ENCODE assay signal across 14 mouse cellular contexts in the genomic region with DNA sequence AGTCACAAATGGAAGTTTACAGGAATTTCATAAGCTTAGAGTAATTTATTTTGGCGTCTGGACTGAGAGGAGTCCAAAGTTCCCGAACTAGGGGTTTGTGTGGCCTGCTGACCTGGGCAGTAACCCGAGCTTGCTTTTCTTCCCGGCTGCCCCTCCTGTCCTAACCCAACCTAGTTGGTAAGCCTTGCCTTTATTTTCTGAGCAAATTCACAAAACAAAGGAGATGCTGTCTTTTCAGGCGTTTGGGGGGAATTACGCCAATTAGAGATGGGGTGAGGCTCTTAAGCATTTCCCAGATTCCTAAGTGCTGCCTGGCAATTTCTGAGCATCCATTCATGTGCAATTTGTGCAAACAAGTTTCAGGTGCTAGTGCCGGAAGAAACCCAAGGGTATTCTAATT. TPM values are rescaled to one million over a fixed set of nuclear protein-coding genes. Genes with fewer than 3 reads are reported as not detected.
A peak's percentile ranks its signal among the peaks of the same experiment; 100 is the strongest.
DNase-seq lines count a peak whose midpoint lies in the region; ATAC-seq and TF ChIP-seq lines count a peak whose summit lies in the region.
"Had no signal": no experiment of that assay in that cellular context is flagged by ENCODE, and none has a peak within 500 bp of the region (broad histone marks: within the 10 kb centered on the region; RNA-seq: fewer than 3 reads in every experiment).

No protein-coding gene starts in this region.

- in situ Hi-C loops in ES-E14 (cut with MboI; ENCODE audit: low sequenced_read_pairs in 2 of 2, unreplicated experiment in 2 of 2): no loop called here

- no peak for TF ChIP-seq POLR2A in kidney, adult 2 months (IDR thresholded peaks at IDR 0.05; ENCODE audit: low read depth, low read length)

- H3K27me3 ChIP-seq in kidney, adult 2 months (replicated peaks; ENCODE audit: control insufficient read depth, insufficient read depth, low read length): no peaks in the 10 kb centered on the region
- no peaks in the 10 kb centered on the region for H3K27me3 ChIP-seq in embryonic facial prominence, embryonic 11.5 days (ENCODE audit: control insufficient read depth, insufficient read depth, low read length)
- no peaks in the 10 kb centered on the region for H3K27me3 ChIP-seq in limb, embryonic 11.5 days (ENCODE audit: control insufficient read depth, insufficient read depth, low read length)

- H3K4me1 ChIP-seq in kidney, adult 2 months (ENCODE audit: control insufficient read depth, insufficient read depth, low read length): peaks cover 11% of the 10 kb centered on the region; the same call in 1 of the 2 replicates
- H3K4me1 ChIP-seq in ES-E14 (ENCODE audit: control insufficient read depth in 2 of 2, insufficient read depth in 2 of 2, low read length in 2 of 2, poor library complexity in 1 of 2): peaks cover 12 to 15% of the 10 kb centered on the region in 2 experiments
- H3K4me1 ChIP-seq in embryonic facial prominence, embryonic 11.5 days (ENCODE audit: control insufficient read depth, insufficient read depth, low read length): no peaks in the 10 kb centered on the region
- 0 out of 2 replicates have a peak, but pooled peaks cover 2% of the 10 kb centered on the region for H3K4me1 ChIP-seq in limb, embryonic 11.5 days (ENCODE audit: control insufficient read depth, insufficient read depth, low read length)

- H3K27ac ChIP-seq in kidney, adult 2 months (ENCODE audit: insufficient read depth, low read depth, low read length): no peak overlapping the region; the same call in 1 of the 2 replicates
- peak overlapping the region; percentile 64; the same call in 1 of the 2 replicates for H3K27ac ChIP-seq in ES-E14 (ENCODE audit: insufficient read depth, low read depth, low read length, poor library complexity, severe bottlenecking)
- no peak overlapping the region for H3K27ac ChIP-seq in embryonic facial prominence, embryonic 11.5 days (replicated peaks; ENCODE audit: low read depth, low read length)
- H3K27ac ChIP-seq in limb, embryonic 11.5 days (replicated peaks; ENCODE audit: low read depth, low read length): no peak overlapping the region
- H3K27ac ChIP-seq in layer of hippocampus, adult 2 months: no peak overlapping the region

- H3K9ac ChIP-seq in ES-E14 (ENCODE audit: insufficient read depth, low read depth, low read length, poor library complexity, severe bottlenecking): no peak overlapping the region
- H3K9ac ChIP-seq in embryonic facial prominence, embryonic 11.5 days (replicated peaks; ENCODE audit: low read length): no peak overlapping the region
- no peak overlapping the region for H3K9ac ChIP-seq in limb, embryonic 11.5 days (ENCODE audit: low read length)

- no peak overlapping the region for H3K4me2 ChIP-seq in embryonic facial prominence, embryonic 11.5 days (ENCODE audit: low read depth, low read length)
- no peak overlapping the region for H3K4me2 ChIP-seq in limb, embryonic 11.5 days (ENCODE audit: low read depth, severe bottlenecking)

- no peak overlapping the region for H3K4me3 ChIP-seq in kidney, adult 2 months (ENCODE audit: insufficient read depth, low read depth, low read length)
- no peak overlapping the region for H3K4me3 ChIP-seq in ES-E14 (ENCODE audit: insufficient read depth in 1 of 2, low read depth in 1 of 2, low read length in 2 of 2, poor library complexity in 1 of 2, severe bottlenecking in 1 of 2)
- H3K4me3 ChIP-seq in embryonic facial prominence, embryonic 11.5 days (ENCODE audit: low read depth, low read length): no peak overlapping the region
- no peak overlapping the region for H3K4me3 ChIP-seq in limb, embryonic 11.5 days (ENCODE audit: low read depth, low read length)
- no peak overlapping the region for H3K4me3 ChIP-seq in layer of hippocampus, adult 2 months

- WGBS in kidney, adult 2 months: 34% methylated on average over 7 of the region's 7 CpGs
- WGBS in embryonic facial prominence, embryonic 11.5 days: 10% methylated on average over 7 of the region's 7 CpGs
- WGBS in limb, embryonic 11.5 days: 20% methylated on average over 7 of the region's 7 CpGs

- H3K36me3 ChIP-seq in kidney, adult 2 months (ENCODE audit: control insufficient read depth, insufficient read depth, low read length): no peaks in the 10 kb centered on the region
- no peaks in the 10 kb centered on the region; the same call in 1 of the 2 replicates for H3K36me3 ChIP-seq in ES-E14 (ENCODE audit: control insufficient read depth, insufficient read depth, low read length, poor library complexity, severe bottlenecking)
- no peaks in the 10 kb centered on the region for H3K36me3 ChIP-seq in embryonic facial prominence, embryonic 11.5 days (replicated peaks; ENCODE audit: control insufficient read depth, insufficient read depth, low read depth, low read length)
- H3K36me3 ChIP-seq in limb, embryonic 11.5 days (ENCODE audit: control insufficient read depth, insufficient read depth, low read length): no peaks in the 10 kb centered on the region

- 0 out of 2 replicates have a peak, but pooled peaks have one; percentile 65 for ATAC-seq in embryonic facial prominence, embryonic 11.5 days (replicated peaks; ENCODE audit: insufficient number of reproducible peaks, low FRiP score, low TSS enrichment, low read depth)
- no peak for ATAC-seq in limb, embryonic 11.5 days (ENCODE audit: insufficient number of reproducible peaks, low FRiP score, low TSS enrichment, low read depth)
- ATAC-seq: intestine, embryonic 16.5 days had no signal

- DNase-seq in kidney, adult 2 months: peak; percentile 41
- no peak for DNase-seq in kidney, postnatal 14 days
- DNase-seq in ES-E14 (ENCODE audit: low read depth, low spot score) (peak; percentile 30), liver (no peak)
- peak; percentile 28 for DNase-seq in embryonic facial prominence, embryonic 11.5 days (ENCODE audit: low spot score)
- DNase-seq in limb, embryonic 11.5 days (ENCODE audit: low spot score): peak; percentile 30
- no peak for DNase-seq in frontal cortex, postnatal 10 days (ENCODE audit: low spot score in 2 of 2)
- no peak for DNase-seq in layer of hippocampus, adult 2 months (ENCODE audit: low spot score in 2 of 2)
- DNase-seq: B cell, adult 2 months; cerebellum, adult 18-20 months; gastrocnemius, postnatal 25 days; midbrain, embryonic 14.5 days had no signal

- no peak for TF ChIP-seq CTCF in kidney, adult 2 months (conservative IDR thresholded peaks at IDR 0.05; ENCODE audit: insufficient read depth, insufficient read length, low read depth, low read length)
- no peak for TF ChIP-seq CTCF in layer of hippocampus, adult 2 months (conservative IDR thresholded peaks at IDR 0.05)

- H3K9me3 ChIP-seq in ES-E14 (ENCODE audit: control insufficient read depth, insufficient read depth, low read depth, low read length): no peaks in the 10 kb centered on the region
- H3K9me3 ChIP-seq in embryonic facial prominence, embryonic 11.5 days (replicated peaks; ENCODE audit: control insufficient read depth, low read length): no peaks in the 10 kb centered on the region
- H3K9me3 ChIP-seq in limb, embryonic 11.5 days (ENCODE audit: control insufficient read depth, low read length): no peaks in the 10 kb centered on the region

TF ChIP-seq in ES-E14, 5 proteins besides CTCF, POLR2A, EP300 and RAD21:
- TF ChIP-seq ZC3H11A (IDR thresholded peaks at IDR 0.05; ENCODE audit: borderline replicate concordance, low read depth, low read length) (no peak), ZNF384 (IDR thresholded peaks at IDR 0.05; ENCODE audit: low read depth, low read length) (no peak), MAFK (IDR thresholded peaks at IDR 0.05; ENCODE audit: insufficient read depth, low read depth, low read length) (0 out of 2 replicates have a peak, but pooled peaks have one; percentile 30), CHD2 (IDR thresholded peaks at IDR 0.05; ENCODE audit: low read depth, low read length) (peak; percentile 38; the same call in 1 of the 2 replicates), HCFC1 (IDR thresholded peaks at IDR 0.05; ENCODE audit: borderline replicate concordance, insufficient read depth, low read length) (no peak)

RNA-seq across cellular contexts. Expression of gene Gna14, which starts 55.9 kb away (rescaled TPM):
- polyA plus RNA-seq in kidney, adult 2 months (2012; rRNA removed): 8.2 and 8.6 TPM in 2 replicates
- 2.5 and 5.0 TPM in 2 replicates for total RNA-seq in ES-E14 (2012; rRNA removed)
- polyA plus RNA-seq in embryonic facial prominence, embryonic 11.5 days (2014; fragmentation: Nextera tagmentation; extraction: Ambion mirVana): 0.90 and 1.4 TPM in 2 replicates
- 0.13 and 0.30 TPM in 2 replicates for polyA plus RNA-seq in limb, embryonic 11.5 days (2014; fragmentation: Nextera tagmentation; extraction: Ambion mirVana)
- total RNA-seq in layer of hippocampus, adult 2 months (2021): 1 to 10 TPM; 1.1 to 1.6 TPM
- total RNA-seq: neutrophil, adult 5-6 weeks had no signal

Comparison
In these comparisons a context has a peak if more than half of its experiments do, and no peak if none do; other contexts are left out.
1. DNase-seq: peak in kidney, adult 2 months (single experiment), ES-E14 (single experiment), embryonic facial prominence, embryonic 11.5 days (single experiment) and limb, embryonic 11.5 days (single experiment); none in kidney, postnatal 14 days (single experiment), frontal cortex, postnatal 10 days (0 of 2), layer of hippocampus, adult 2 months (0 of 2) and liver (single experiment).